Mouse (Mus musculus) hindbrain, embryonic 16.5 days (tissue): ENCODE results near the gene Dcaf6. TPM values are rescaled to one million over a fixed set of nuclear protein-coding genes. Genes with fewer than 3 reads are reported as not detected.
"Not testable (repeated sequence)": the region's sequence is repeated elsewhere in the genome, so short reads cannot be mapped to it uniquely, and the experiment has no call there.

Experiments
- ATAC-seq: fragments of 200-750 bp; cut with Nextera tagmentation; 2 replicates; pipeline ENCODE4 v1.8.0; 2017; ENCODE audit warnings: moderate TSS enrichment, moderate library complexity
- H3K27ac ChIP-seq: fragments of 300-500 bp; sonication (generic); 2 replicates; pipeline ENCODE4 v1.5.1; 2014; ENCODE audit warnings: low read depth, mild to moderate bottlenecking, control low read depth, low read length, moderate library complexity
- H3K27me3 ChIP-seq: fragments of 300-500 bp; sonication (generic); replicated peaks from 2 replicates; pipeline ENCODE4 v1.6.1; 2014; ENCODE audit warnings: low read length; ENCODE audit not compliant: control insufficient read depth, insufficient read depth
- H3K36me3 ChIP-seq: fragments of 300-500 bp; sonication (generic); 2 replicates; pipeline ENCODE4 v1.6.1; 2014; ENCODE audit warnings: mild to moderate bottlenecking, low read length, moderate library complexity, mixed read lengths; ENCODE audit not compliant: control insufficient read depth, insufficient read depth
- H3K4me1 ChIP-seq: fragments of 300-500 bp; sonication (generic); 2 replicates; pipeline ENCODE4 v1.6.1; 2014; ENCODE audit warnings: low read depth, low read length; ENCODE audit not compliant: control insufficient read depth, insufficient read depth
- H3K4me2 ChIP-seq: fragments of 300-500 bp; sonication (generic); 2 replicates; pipeline ENCODE4 v1.6.1; 2014; ENCODE audit warnings: mild to moderate bottlenecking, low read length, control low read depth, moderate library complexity
- H3K4me3 ChIP-seq: fragments of 300-500 bp; sonication (generic); 2 replicates; pipeline ENCODE4 v1.5.1; 2014; ENCODE audit warnings: mild to moderate bottlenecking, low read length, control low read depth, moderate library complexity
- H3K9ac ChIP-seq: fragments of 300-500 bp; sonication (generic); 2 replicates; pipeline ENCODE4 v1.6.1; 2014; ENCODE audit warnings: low read depth, mild to moderate bottlenecking, control low read depth, low read length, moderate library complexity
- H3K9me3 ChIP-seq: fragments of 300-500 bp; sonication (generic); 2 replicates; pipeline ENCODE4 v1.6.1; 2014; ENCODE audit warnings: mild to moderate bottlenecking, low read length, moderate library complexity; ENCODE audit not compliant: control insufficient read depth
- WGBS: fragments of 180-500 bp; shearing (Covaris S2); extraction: QIAGEN DNeasy Blood & Tissue Kit; methylation state at CpG from one replicate; pipeline ENCODE4 v1.1.7; 2014; 5-methylcytosine and 5-hydroxymethylcytosine counted together
- polyA plus RNA-seq: library from polyadenylated mRNA; unstranded; fragments of >200 nt; fragmentation: Nextera tagmentation; extraction: Ambion mirVana; gene quantifications from 2 replicates; pipeline ENCODE4 v1.2.1, GENCODE M21; 2015

Gene Dcaf6
- polyA plus RNA-seq, 1 experiment from 2014 or later, result 17.7 TPM

GRCm38 (mm10) chr1:165344453-165344852, 115.8 kb downstream of the Dcaf6 start:
- no peak overlapping the region for H3K4me2 ChIP-seq
- peak; percentile 68 for ATAC-seq
- H3K9me3 ChIP-seq, result no peaks in the 10 kb centered on the region
- no peak overlapping the region for H3K9ac ChIP-seq
- WGBS, result 51% methylated on average over 4 of the region's 4 CpGs
- no peak overlapping the region for H3K4me3 ChIP-seq
- no peaks in the 10 kb centered on the region for H3K36me3 ChIP-seq
- H3K4me1 ChIP-seq, result no peaks in the 10 kb centered on the region
- no peak overlapping the region for H3K27ac ChIP-seq
- no peaks in the 10 kb centered on the region for H3K27me3 ChIP-seq

GRCm38 (mm10) chr1:165342126-165342525, 118.1 kb downstream of the Dcaf6 start:
- Histone ChIP-seq H3K4me3 (no peak overlapping the region), H3K4me2 (no peak overlapping the region), H3K4me1 (no peaks in the 10 kb centered on the region), H3K9me3 (no peaks in the 10 kb centered on the region), H3K9ac (no peak overlapping the region), H3K27ac (no peak overlapping the region), H3K36me3 (no peaks in the 10 kb centered on the region), H3K27me3 (no peaks in the 10 kb centered on the region)
- 65% methylated on average over 7 of the region's 7 CpGs for WGBS
- no peak for ATAC-seq

GRCm38 (mm10) chr1:165332797-165333196, 127.5 kb downstream of the Dcaf6 start:
- Histone ChIP-seq H3K9ac (no peak overlapping the region), H3K4me2 (no peak overlapping the region), H3K27me3 (no peaks in the 10 kb centered on the region), H3K9me3 (no peaks in the 10 kb centered on the region), H3K4me3 (no peak overlapping the region), H3K4me1 (no peaks in the 10 kb centered on the region), H3K27ac (no peak overlapping the region), H3K36me3 (peaks cover 3% of the 10 kb centered on the region; the same call in 1 of the 2 replicates)
- no peak for ATAC-seq
- 90% methylated on average over 3 of the region's 3 CpGs for WGBS

- Histone ChIP-seq H3K4me1 (no peaks in the 10 kb centered on the region), H3K4me2 (no peak overlapping the region), H3K27ac (no peak overlapping the region), H3K27me3 (no peaks in the 10 kb centered on the region), H3K4me3 (no peak overlapping the region), H3K9me3 (no peaks in the 10 kb centered on the region), H3K36me3 (peaks cover 5% of the 10 kb centered on the region; the same call in 1 of the 2 replicates), H3K9ac (no peak overlapping the region)
- no peak for ATAC-seq
Measured at GRCm38 (mm10) chr1:165330859-165331258, 129.4 kb downstream of the Dcaf6 start.

DNA sequence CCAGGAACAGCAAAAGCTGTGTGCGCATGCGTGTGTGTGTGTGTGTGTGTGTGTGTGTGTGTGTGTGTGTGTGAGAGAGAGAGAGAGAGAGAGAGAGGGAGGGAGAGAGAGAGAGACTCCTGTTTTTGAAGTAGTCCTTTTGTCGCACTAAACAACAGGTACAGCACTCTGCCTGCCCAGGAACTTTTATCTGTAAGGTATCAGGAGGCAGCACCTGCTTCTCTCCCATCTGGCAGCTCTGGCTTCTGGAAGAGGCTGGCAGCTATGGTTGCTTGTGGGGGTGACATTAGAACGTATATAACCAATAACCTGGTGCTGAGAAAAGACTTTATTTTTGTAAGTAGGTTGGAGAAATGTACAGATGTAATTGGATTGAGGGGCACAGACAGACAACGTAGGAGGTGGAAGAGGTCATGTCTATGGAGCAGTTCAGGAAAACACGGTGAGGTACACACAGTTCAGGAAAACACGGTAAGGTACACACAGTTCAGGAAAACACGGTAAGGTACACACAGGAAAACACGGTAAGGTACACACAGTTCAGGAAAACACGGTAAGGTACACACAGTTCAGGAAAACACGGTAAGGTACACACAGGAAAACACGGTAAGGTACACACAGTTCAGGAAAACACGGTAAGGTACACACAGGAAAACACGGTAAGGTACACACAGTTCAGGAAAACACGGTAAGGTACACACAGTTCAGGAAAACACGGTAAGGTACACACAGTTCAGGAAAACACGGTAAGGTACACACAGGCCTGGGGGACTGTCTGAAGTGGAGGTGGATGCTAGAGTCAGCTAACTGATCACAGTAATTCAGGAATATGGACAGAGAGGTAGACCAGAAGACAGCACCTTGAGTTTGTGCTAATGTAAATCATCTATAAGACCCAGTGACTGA, 131.6 kb downstream of the Dcaf6 start:
- not testable (repeated sequence) for H3K27ac ChIP-seq, H3K4me2 ChIP-seq, H3K9me3 ChIP-seq, ATAC-seq, H3K4me3 ChIP-seq, H3K36me3 ChIP-seq, H3K9ac ChIP-seq, H3K27me3 ChIP-seq, H3K4me1 ChIP-seq
- 96% methylated on average over 17 of the region's 17 CpGs for WGBS

GRCm38 (mm10) chr1:165327831-165328230, 132.4 kb downstream of the Dcaf6 start:
- Histone ChIP-seq H3K36me3 (peaks cover 5% of the 10 kb centered on the region; the same call in 1 of the 2 replicates), H3K4me3 (no peak overlapping the region)
- WGBS, result 89% methylated on average over 5 of the region's 5 CpGs

DNA sequence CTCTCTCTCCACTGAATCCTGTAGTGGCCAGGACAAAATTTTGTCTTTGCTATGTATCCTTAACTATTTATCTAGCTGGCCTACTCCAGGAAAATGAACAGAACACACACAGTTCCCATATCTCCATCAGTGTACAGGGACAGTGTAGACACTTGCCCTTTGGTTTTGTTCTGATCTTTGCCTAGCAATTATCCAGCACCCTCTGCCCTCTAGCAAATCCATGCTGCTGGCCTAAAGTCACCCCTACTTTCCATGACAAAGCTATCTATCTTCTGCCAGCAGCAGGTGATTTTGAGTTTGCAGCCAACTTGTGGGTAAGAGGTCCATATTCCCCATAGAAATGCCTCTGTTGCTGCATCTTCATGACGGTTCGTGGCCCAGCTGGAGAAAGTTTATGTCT, 132.9 kb downstream of the Dcaf6 start:
- no peak overlapping the region for H3K4me2 ChIP-seq
- 77% methylated on average over 2 of the region's 2 CpGs for WGBS
- no peak overlapping the region for H3K9ac ChIP-seq
- no peaks in the 10 kb centered on the region for H3K27me3 ChIP-seq
- no peaks in the 10 kb centered on the region for H3K9me3 ChIP-seq
- no peaks in the 10 kb centered on the region for H3K4me1 ChIP-seq
- ATAC-seq, result no peak
- H3K4me3 ChIP-seq, result no peak overlapping the region
- no peak overlapping the region for H3K27ac ChIP-seq
- H3K36me3 ChIP-seq, result peaks cover 6% of the 10 kb centered on the region; the same call in 1 of the 2 replicates

More at GRCm38 (mm10) chr1:165327831-165328230, 132.4 kb downstream of the Dcaf6 start:
- Histone ChIP-seq H3K9me3 (no peaks in the 10 kb centered on the region), H3K27me3 (no peaks in the 10 kb centered on the region), H3K4me1 (no peaks in the 10 kb centered on the region), H3K27ac (no peak overlapping the region), H3K4me2 (no peak overlapping the region), H3K9ac (no peak overlapping the region)
- ATAC-seq, result no peak

- Histone ChIP-seq H3K4me3 (no peak overlapping the region), H3K36me3 (peaks cover 14% of the 10 kb centered on the region), H3K27ac (no peak overlapping the region), H3K9me3 (no peaks in the 10 kb centered on the region), H3K9ac (no peak overlapping the region), H3K4me2 (no peak overlapping the region), H3K27me3 (no peaks in the 10 kb centered on the region), H3K4me1 (no peaks in the 10 kb centered on the region)
- no peak for ATAC-seq
- 88% methylated on average over 7 of the region's 7 CpGs for WGBS
Measured at GRCm38 (mm10) chr1:165322934-165323333, 137.3 kb downstream of the Dcaf6 start.

GRCm38 (mm10) chr1:165321891-165322290, 138.4 kb downstream of the Dcaf6 start:
- no peak for ATAC-seq
- Histone ChIP-seq H3K4me1 (no peaks in the 10 kb centered on the region), H3K27ac (0 out of 2 replicates have a peak overlapping the region, but pooled peaks have one; percentile 27), H3K9me3 (no peaks in the 10 kb centered on the region), H3K36me3 (peaks cover 14% of the 10 kb centered on the region), H3K9ac (no peak overlapping the region), H3K4me2 (no peak overlapping the region), H3K27me3 (no peaks in the 10 kb centered on the region), H3K4me3 (no peak overlapping the region)
- 89% methylated on average over 7 of the region's 7 CpGs for WGBS
